Mouse (Mus musculus): Measurements from ENCODE around the gene Fblim1.

Fblim1 gene

DNA sequence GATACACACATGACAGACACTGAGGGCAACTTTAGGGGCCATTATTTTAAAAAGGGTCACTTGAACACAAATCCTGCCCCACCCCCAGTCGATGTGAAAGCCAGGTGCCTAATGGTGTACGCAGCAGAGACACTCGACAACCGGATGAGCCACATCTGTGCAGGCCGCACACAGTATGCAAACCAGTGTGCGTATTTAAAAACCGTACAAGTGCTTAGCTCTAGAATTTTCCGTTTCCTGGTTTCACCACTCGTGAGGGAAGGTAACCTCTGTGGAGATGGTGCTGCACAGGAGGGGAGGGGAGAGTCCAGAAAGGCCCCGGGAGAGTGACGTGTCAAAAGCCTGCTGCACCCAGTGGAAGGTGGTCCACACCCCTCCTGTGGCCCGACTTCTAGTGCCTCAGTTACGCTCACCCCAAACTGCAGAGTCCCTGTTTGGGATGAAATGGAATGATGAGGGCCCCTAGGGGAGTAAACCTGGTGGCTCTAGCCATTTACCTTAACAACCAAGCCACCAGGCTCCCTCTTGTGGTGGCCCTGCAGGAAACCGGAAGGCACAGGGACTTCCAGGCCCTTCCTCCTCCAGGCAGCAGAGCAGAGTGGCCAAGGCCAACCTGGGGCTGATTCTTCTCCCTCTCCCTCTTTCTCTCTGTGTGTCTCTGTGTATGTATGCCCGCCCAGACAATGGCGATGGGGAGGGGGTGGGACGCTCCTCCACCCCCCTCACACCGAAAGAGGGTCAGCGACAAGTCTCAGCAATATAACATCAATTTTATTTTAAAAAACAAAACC lies 19.3 kb upstream of the Fblim1 start:
- no peak for DNase-seq (ENCODE audit: low spot score)

DNA sequence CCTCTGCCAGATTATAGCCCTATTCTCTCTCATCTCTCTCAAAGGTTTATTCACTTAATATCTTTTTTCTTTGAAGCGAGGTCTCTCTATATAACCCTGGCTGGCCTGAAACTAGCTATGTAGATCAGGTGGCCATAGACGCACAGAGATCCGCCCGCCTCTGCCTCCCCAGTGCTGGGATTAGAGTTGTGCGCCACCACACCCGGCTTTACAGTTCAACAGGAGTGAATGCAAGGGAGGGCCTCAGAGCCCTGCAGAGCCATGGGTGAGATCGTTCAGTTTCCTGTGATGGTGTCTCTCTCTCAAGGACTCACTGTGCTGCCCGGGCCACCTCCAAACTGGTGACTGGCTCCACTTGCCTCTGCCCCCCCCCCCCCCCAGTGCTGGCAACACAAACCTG lies 18.2 kb upstream of the Fblim1 start:
- DNase-seq (ENCODE audit: low spot score), result no peak

DNA sequence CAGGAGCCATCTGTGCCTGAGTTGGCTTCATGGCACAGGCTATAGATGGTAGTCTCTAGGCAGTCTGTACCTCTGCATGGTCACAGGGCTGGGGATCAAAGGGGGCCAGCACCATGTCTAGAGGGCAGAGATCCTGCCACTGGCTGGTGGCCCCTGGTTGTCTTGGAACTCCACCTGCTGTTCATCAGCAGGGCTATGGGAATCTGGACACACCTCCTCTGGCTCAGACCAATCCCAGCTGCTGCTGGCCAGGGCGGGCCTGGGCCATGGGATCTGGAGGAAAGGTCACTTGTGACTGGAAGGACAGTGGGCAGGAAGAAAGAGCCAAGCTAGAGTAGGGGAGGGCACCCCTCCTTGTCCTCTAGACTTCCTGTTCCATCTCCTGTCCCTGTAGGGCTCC lies 17.8 kb upstream of the Fblim1 start, which contains the start of gene Slc25a34:
TSS of gene Slc25a34 (minus strand) at position 156 of the 400 bp plus-strand sequence.
- DNase-seq (ENCODE audit: low spot score), result no peak

DNA sequence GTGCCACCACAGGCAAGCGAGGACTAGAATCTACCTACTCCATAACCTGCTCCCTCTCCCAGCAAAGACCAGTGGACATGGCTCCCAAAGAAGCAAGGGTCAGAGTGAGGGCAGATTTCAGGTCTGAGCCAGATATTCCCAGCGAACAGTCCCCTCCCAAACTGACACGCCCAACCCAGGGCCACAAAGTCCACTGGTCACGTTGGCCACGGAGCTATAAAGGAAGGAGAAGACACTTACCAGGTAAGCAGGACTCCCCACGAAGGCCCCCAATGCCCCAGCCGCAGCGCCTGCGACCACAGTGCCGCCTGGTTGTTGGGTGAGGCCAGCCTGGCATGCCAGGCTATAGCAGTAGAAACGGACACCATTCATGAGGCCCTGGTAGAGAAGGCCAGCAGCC lies 17.1 kb upstream of the Fblim1 start:
- DNase-seq (ENCODE audit: low spot score), result no peak

DNA sequence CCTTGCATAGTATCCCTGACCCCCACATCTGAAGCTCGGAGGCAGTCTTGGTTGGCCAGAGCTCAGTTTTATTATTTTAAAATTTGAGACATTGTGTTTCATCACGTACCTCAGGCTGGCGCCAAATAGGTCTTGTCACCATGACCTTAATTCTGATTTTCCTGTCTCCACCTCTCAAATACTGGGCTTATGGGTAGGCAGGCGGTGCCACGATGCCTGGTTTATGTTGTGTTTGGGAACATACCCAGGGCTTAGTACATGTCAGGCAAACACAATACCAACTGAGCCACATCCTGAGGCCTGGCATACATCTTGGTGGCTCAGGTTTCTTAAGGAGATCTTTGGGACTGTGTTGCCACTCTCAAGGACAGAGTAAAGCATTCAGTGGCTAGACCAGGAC lies 16.7 kb upstream of the Fblim1 start:
- DNase-seq (ENCODE audit: low spot score), result no peak

DNA sequence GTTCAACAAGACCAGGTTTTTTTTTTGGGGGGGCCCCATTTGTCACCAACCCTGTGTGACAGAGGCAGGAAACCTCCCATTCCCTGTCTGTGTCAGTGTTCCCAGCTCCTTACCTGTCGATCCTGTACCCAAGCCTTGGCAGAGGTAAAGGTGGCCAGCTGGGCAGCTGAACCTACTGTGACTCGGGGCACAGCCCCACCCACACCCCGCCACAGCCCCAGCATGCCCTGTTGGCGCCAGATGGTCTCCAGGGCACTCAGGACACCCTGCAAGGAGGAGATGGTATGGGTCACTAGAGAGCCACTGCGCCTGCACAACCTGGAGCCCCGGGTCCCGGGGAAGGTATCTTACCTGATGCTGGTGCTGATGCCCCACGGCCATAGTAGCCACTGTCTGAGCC lies 16.2 kb upstream of the Fblim1 start:
- no peak for DNase-seq (ENCODE audit: low spot score)

DNA sequence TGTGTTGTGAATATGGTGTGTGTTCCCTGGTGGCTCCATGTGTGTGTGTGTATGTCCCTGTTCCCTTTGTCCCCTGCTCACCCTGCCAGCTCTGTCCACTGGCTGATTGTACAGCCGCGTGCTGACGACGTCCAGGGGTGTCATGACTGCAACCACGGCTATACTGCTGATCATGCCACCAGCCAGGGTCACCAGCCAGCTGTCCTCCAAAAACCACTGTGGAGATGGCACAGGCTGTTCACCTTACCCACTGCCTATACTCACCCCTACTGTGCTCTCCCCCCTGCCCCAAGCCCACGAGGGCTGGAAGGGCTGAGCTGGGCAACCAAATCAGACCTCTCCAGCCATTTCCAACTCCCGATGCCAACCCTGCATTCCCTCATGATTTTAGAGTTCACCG lies 15.4 kb upstream of the Fblim1 start:
- DNase-seq (ENCODE audit: low spot score), result no peak

DNA sequence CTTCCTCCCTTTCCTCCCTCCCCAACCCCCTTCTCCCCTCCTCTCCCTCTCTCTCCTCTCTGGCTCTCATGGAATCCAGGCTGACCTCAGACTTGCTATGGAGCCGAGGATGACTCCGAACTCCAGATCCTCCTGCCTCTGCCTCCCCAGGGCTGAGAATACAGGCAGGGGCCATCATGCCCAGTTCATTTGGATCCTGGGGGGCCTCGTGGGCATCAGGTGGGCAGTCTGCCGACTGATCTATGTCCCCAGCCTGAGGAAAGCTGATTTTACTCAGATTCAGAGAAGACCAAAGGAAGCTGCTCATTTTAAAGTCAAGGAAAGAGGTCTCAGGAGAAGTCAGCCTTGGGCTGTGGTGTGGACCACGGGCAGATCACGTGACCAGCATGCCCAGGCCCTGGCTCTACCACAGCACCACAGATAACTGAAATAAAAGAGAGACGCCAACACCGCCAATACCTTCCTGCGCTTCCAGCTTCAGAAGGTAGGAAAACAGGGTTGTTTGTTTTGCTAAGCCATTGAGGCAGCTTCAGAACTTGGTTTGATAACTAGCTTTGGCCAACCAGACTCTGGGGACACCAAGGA lies 13.5 kb upstream of the Fblim1 start:
- no peak for DNase-seq (ENCODE audit: low spot score)

DNA sequence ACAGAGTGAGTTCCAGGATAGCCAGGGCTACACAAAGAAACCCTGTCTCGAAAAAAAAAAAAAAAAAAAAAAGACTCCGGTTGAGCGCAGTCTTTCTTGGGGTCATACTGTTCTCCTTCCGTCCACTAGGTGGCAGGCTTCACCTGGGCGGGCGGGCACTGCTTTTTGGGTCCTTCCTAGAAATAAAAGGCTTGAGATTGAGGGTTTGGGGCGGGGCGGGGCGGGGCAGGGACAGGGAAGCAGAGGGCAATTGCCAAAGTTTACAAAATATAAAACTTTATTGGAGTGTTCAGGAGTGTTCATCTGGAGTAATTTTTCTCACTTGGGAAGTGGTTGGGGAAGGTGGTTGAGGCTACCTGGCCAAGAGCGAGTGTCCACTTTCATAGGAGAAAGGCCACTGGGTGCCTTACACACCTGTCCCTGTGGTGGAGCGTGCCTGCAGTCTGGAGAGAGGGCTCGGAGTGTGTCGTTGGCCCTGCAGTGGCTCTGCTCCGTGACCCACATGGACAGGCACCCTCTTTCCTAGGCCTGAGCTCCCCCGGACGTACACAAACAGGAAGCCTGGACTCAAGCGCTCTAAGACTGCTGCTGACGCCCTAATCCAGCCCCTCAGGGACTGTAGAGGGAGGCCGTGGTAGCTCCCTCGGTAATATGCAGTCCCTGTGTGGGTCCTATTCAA lies 12.8 kb upstream of the Fblim1 start, which contains the start of gene Tmem82:
TSS of gene Tmem82 (minus strand) at position 69 of the 679 bp plus-strand sequence.
- peak; percentile 74 for DNase-seq (ENCODE audit: low spot score)

DNA sequence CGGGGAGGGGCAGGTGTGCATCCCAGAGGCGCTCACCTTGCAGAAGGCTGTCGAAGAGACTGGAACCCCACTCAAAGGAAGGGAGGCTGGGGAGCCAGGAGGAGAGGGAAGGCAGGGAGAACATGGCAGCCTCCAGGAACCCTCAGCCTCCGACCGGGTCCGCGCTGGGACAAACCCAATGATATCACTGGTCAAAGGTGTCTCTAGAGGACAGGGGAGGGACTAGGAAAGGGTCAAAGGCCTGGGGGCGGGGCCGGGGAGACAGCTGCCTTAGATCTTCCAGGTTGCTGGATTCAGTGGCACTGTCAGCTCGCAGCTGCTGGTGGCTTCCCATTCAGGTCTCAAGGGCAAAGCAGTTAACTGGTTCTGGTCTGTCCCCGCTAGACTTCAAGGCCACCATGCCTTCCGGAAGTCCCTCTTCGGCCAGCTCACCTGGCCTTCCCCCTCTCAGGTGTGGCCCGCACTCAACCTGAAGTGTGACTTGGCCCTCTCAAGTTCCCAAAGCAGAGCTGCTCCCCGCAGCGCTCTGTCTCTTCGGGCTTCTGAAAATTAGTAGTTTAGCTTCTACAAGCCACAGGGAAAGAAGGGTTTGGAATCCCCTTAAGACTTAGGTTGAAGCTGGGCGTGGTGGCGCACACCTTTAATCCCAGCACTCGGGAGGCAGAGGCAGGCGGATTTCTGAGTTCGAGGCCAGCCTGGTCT lies 12.1 kb upstream of the Fblim1 start:
- DNase-seq (ENCODE audit: low spot score), result no peak

DNA sequence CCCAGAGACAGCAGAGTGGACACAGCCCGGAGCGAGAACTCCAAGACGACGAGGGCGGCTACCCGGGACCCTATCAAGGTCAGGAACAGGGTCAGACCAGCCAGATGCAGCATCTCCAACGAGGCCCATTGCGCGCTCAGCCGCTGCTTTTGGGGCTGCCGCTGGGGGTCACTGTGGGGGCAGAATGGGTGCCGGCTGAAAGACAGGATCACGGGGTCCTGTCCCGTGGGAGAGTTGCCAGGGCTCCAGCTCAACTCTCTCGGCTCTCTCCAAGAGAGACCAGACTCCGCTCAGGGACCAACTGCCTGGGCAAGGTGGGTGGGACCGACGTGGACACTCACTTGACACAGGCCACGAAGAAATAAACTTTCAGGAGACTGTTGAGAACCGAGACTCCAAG lies 11.4 kb upstream of the Fblim1 start:
- DNase-seq (ENCODE audit: low spot score), result peak; percentile 88

DNA sequence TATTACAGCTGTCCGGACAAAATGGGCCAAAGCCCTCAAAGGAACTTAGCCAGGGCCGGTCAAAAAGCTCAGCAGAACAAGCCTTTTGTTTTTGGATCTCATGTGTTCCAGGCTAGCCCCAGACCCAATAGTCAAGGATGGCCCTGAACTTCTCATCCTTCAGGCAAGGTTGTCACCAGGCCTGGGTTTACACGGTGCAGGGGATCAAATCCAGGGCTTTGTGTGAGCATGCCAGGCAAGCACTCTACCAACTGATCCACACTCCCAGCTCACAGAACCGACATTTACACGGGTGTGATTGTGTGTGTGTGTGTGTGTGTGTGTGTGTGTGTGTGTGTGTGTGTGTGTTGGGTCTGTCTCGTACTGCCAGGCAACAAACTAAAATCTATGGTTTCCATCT lies 10.9 kb upstream of the Fblim1 start:
- DNase-seq (ENCODE audit: low spot score), result no peak

DNA sequence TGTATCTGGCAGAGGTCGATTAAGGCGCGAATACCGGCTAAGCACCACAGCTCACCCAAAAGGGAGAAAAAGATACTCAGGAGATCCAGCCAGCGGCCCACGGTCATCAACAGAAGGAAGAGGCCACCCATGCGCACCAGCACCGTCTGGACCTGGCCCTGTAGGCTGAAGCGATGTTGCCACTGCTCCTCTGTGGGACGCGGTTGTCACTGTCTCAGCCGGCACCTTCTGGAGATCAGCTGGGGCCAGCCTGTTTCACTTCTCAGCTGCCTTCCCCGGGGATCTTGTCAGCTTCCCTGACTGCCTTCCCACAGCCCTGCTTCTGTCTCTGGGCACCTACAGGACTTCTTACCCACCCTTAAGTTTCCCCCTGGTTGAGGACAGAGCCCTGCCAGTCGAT lies 9.1 kb upstream of the Fblim1 start:
- no peak for DNase-seq (ENCODE audit: low spot score)

DNA sequence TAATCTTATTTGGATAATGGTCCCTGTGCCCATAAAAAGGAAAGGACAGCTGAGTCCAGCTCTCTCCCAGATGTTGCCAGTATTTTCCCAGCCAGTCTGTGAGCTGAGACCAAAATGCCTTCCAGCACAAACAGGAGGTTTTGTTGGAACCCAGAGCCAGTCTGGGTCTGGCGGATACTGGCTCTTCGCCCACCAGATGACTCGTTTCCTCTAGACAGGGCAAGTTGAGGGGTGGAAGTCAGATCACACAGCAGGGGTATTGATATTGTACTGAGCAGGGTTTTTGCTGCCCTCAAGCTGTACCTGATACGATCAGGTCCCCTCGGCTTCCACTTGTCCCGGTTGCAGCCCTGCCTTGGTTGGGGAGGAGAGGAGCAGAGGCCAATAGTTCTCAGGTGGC lies 3.6 kb upstream of the Fblim1 start:
- no peak for DNase-seq (ENCODE audit: low spot score)

DNA sequence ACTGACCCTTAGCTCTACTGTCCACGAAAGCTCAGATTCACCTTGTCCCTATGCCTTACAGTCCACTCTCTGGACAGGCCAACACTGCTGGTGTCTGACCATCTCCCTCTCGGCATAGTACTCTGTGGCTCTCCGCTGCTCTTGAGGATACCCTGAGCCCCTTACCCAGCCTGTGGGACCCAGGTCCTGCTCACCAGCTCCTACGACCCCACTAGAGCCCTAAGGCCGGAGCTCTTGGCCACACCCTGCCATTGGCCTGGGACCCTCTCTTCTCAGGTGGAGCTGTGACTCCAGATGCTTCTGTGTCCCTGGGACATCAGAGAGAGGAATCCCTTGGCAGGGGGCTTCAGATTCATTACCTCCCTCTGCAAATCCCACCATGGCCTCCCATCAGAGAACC lies 475 bp downstream of the Fblim1 start:
- no peak for DNase-seq (ENCODE audit: low spot score)

DNA sequence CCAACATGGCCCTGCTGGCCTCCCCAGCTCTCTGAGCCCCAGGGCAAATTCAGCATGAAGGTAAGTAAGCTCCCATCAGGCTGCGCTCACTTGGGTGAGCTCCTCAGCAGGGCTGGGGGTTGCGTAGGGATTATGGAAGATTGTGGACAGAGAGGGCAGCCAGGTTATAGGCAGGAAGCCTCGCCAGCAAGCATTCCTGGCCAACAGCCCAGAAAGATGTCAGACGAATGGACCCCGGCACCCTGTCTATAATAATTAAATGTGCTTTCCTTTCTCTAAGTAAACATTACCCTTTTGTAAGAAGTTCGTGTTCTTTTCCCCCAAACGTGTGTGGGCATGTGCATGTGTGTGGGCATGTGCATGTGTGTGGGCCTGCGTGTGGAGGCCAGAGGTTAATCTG lies 1.4 kb downstream of the Fblim1 start:
- peak; percentile 64 for DNase-seq (ENCODE audit: low spot score)

DNA sequence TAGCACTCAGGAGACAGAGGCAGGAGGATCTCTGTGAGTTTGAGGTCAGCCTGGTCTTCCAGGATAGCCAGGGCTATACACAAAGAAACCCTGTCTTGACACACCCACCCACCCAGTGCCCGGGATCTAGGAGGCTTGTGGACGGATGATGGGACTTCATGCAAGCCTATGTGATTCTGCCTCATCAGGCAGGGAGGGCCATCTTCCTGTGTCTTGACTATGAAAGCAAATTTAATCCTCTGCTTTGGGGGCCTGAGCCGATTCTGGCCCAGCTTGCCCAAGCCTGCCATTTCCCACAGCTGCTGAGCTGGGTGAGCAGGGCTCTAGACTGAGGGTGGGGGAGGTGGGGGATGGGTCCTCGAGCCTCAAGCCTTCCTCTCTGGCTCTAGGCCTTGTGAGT lies 2.0 kb downstream of the Fblim1 start:
- no peak for DNase-seq (ENCODE audit: low spot score)

DNA sequence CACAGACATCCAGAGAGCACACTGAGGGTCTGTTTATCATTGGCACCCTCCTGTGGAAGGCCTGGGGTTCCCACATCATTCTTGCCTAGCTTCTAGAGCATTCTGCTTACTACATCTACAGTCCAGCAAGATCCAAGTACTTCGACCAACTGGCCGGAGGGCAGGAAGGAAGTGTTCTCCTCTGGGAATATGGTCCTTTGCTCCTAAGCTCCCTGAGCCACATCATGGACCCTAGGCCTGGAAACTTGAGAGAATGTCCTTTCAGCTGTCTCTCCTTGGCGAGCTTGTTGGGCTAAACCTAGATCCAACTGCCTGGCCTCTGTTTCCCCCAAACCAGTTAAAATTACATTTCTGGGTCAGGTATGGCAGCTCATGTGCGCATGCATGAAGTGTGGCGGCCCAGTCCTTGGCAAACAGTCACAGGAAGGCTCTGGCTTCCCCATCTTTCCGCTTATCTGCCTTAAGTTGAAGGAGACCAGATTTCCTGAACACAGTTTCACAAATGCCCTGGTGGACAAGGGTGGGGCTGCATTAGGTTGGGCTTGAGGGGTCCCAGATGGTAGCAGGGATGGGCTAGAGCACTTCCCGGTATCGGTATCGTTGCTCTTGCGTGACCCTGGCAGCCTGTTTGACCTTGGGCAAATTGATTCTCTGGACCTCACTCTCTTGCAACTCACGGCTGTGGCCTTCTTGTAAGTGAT lies 3.2 kb downstream of the Fblim1 start:
- no peak for DNase-seq (ENCODE audit: low spot score)

DNA sequence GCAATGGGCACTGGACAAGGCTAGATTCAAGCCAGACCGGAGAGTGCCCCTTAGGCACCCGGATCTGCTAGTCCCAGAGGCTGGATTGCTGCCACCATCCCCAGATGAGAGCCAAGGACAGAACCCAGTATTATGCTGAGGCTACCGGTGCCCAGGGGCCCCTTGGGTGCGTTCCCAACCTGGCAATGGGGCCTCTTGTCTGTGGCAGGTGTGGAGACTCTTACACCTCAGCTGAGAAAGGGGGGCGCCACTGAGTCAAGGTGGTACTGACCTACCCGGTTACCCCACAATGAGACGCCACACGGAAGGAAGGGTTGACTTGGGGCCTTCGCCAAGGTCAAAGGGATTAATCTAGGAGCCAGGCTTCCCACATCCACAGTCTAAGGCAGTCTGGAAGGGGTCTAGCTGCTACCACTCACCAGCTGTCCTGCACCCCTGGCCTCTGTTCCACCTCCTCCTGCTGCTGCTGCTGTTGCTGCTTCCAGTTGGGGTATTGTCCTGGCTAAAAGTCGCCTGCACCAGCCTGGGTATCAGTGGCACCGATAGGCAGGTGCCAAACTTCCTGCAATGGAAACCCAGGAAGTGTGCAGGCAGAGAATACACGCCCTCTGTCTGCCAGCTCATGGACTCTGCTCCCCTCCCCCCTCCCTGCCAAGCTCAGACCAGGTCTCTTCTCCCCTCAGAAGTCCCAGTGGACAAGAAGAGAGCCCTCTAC lies 4.6 kb downstream of the Fblim1 start:
- peak; percentile 68 for DNase-seq (ENCODE audit: low spot score)

DNA sequence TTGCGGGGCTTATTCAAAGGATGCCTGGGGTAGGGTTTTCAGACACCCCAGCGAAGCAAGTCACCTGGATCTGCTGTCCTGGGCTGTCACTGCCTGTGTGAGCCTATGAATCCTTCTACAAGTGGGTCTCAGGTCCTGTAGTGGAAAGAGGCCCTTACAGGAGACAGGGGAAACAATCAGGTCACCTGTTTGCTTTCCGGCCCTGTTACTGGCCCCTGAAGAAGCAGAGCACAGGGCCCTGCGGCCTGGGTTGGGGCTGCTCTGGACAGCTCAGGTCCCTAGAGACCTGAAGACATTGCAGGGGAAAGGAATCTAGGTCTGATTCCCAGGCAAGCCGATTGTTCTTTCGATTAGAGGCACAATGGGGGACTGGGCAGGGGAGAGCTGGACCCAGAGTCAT lies 5.5 kb downstream of the Fblim1 start:
- no peak for DNase-seq (ENCODE audit: low spot score)
